Mouse (Mus musculus) MEL (cell line): ENCODE data around the gene Stil.

Source experiments
- BHLHE40 ChIP-seq: IDR thresholded peaks from 2 replicates; pipeline ENCODE4 v1.6.1; 2012; ENCODE audit warnings: low read depth, mild to moderate bottlenecking, inconsistent platforms, low read length, improper control_type of control experiment, borderline replicate concordance
- CTCF ChIP-seq, 3 experiments: IDR thresholded peaks in 2 of 3; conservative IDR thresholded peaks in 1 of 3; 2 replicates each; pipeline ENCODE4 v1.5.1; 2011 to 2012; ENCODE audit warnings: low read length in 3 of 3, low read depth in 2 of 3, mild to moderate bottlenecking in 2 of 3, improper control_type of control experiment in 1 of 3, inconsistent platforms in 1 of 3, mixed read lengths in 1 of 3, moderate library complexity in 1 of 3; ENCODE audit not compliant: control insufficient read depth in 1 of 3, insufficient read depth in 1 of 3, poor library complexity in 1 of 3, severe bottlenecking in 1 of 3
- MAZ ChIP-seq: IDR thresholded peaks from 2 replicates; pipeline ENCODE4 v1.6.1; 2012; ENCODE audit warnings: low read depth, mild to moderate bottlenecking, inconsistent platforms, low read length, improper control_type of control experiment

DNA sequence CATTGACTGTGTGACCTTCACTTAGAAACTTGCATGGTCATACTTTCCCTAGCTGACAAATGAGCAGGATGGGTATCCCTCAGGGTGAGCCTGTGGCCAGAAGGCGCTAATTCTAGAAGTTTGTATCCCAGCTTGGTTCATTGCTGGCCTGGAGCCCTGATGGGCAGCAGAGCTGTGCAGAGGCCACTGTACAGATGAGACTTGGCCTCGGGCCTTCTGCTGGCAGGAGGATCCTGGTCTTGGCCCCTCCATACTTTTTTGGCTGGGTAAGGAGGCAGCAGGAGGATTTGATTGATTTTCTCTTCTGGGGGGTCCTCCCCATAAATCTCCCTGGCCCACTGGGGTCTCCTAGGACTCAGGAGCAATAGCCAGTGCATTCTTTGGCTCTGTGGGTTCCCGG, 83.1 kb downstream of the Stil start:
- TF ChIP-seq CTCF (IDR thresholded peaks at IDR 0.05 in 2 of 3, conservative IDR thresholded peaks at IDR 0.05 in 1 of 3; ENCODE audit: control insufficient read depth in 1 of 3, insufficient read depth in 1 of 3, low read depth in 2 of 3, low read length in 3 of 3, poor library complexity in 1 of 3, severe bottlenecking in 1 of 3) (no peak), MAZ (no peak), BHLHE40 (no peak)
